Mouse (Mus musculus): ENCODE measurements around the gene Phf21a.

Gene Phf21a

DNA sequence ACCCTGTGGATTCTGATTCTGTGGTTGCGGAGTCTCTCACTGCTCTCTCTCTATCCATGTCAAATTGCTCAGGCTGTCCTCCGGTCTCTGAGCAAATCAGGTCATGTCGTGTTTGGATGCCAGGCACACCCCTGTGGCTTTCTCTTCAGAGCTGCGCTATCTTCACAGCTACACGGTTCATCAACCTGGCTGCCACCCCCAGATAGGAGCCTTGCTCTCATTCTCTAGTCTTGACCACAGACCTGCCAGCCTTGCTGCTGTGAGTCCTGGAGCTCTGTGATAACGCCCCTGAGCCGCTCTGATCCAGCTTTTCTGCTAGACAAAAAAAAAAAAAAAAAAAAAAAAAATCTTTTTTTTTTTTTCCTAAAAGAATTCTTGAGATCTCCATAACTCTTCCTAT, 81.3 kb downstream of the Phf21a start:
- DNase-seq (ENCODE audit: extremely low read depth, insufficient read length, low spot score): no peak

DNA sequence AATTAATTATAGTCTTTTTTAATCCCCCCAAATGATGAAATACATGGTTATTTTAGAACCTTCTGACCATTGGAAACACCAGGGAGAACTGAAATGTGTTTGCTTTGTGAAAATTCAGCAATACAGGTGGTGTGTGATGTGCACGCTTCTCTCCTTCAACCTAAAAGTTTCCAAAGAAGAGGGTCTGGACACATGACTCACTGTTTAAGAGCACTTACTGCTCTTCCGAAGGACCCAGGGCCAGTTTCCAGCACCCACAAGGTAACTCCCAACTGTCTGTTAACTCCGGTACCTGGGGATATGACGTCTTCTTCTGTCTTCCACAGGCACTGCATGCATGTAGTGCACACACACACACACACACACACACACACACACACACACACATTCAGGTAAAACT, 82.1 kb downstream of the Phf21a start:
- no peak for DNase-seq (ENCODE audit: extremely low read depth, insufficient read length, low spot score)

DNA sequence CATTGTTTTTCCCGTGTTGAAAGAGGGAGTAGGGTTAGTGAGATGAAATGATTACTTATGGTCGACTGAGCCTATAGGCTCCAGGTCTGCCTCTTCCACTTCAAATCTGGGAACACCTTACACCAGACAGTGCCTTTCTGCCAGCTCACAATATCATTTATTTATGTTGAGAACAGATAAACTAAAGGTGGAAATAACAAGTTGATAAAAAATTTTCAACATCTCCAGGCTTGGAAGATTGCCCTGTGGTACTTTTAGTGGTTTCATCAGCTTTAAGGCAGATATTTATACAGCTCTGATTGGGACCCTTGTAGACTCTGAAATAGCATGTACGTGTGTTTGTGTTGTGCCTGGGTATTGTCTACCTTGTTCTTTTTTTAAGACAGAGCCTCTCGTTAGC, 83.4 kb downstream of the Phf21a start:
- no peak for DNase-seq (ENCODE audit: extremely low read depth, insufficient read length, low spot score)

DNA sequence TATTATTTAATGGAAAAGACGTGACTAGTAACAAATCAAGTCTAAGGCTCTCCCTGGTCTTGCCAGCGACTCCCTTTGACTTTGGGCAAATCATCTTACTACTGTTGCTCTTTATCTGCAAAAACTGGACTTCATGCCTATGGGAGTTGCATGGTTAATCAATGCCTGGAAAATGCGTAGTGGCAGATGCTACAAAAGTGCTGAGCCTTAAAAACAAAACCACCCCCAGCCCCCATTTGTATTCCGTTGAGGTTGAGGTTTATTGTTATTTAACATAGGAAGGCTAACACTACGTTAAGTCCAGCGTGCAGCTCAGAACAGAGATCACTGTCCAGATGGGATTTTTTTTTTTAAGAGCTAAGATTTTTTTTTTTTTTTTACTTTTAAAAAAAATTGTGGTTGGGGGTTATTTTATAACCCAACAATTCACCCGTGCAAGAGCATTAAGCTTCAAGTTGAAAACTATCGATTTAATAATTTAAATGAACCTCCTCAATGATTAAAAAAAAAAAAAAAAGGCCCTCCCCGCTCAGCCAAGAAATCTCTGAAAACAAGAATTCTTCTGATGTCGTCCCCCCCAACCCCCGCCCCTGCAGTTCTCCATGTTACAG, 89.3 kb downstream of the Phf21a start:
- no peak for DNase-seq (ENCODE audit: extremely low read depth, insufficient read length, low spot score)

DNA sequence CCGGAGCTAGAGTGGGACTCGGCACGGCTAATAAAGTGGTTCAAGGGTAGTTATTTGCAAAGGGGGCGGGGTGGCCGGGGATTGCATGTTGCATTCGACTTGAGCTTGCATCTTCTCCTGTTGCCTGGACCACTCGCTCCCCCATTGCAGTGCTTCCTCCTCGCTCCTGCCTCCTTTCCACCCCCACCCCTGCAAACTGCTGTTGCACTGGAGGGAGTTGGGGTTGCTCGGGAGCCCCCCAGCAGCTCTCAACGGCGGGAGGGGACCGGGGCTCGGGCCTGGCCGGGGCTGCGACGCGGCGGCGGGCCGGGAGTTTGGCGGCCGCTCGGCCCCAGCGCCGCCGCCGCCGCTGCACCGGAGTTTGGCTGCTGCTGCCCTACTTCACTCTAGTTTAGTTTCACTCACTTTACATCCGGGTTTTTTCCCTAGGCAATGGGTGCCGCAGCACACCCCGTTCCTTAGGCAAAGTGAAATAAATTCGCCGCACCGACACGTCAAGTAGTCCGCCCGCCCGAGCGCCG, 90.1 kb downstream of the Phf21a start:
- peak; percentile 69 for DNase-seq (ENCODE audit: extremely low read depth, insufficient read length, low spot score)

DNA sequence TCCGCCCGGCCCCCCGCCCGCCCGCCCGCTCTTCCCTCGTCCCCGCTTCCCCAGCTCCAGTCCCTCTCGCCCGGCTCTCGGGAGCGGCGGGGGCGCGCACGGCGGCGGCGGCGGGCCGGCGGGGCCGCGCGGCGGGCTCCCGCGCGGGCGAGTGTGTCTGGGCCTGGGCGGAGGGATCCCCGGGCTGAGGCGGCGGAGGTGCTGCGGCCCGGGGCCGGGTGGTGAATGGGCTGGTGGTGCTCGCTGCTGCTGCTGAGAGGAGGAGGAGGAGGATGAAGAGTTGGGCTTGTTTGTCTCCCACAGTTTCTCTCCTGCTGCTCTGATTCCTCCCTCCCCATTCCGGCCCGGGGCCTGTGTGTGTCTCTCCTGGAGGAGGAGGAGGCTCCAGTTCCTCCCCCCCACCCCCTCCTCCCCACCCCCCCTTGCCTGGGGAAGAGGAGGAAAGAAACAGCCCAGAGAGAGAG, 90.7 kb downstream of the Phf21a start:
- DNase-seq (ENCODE audit: extremely low read depth, insufficient read length, low spot score): peak; percentile 87

DNA sequence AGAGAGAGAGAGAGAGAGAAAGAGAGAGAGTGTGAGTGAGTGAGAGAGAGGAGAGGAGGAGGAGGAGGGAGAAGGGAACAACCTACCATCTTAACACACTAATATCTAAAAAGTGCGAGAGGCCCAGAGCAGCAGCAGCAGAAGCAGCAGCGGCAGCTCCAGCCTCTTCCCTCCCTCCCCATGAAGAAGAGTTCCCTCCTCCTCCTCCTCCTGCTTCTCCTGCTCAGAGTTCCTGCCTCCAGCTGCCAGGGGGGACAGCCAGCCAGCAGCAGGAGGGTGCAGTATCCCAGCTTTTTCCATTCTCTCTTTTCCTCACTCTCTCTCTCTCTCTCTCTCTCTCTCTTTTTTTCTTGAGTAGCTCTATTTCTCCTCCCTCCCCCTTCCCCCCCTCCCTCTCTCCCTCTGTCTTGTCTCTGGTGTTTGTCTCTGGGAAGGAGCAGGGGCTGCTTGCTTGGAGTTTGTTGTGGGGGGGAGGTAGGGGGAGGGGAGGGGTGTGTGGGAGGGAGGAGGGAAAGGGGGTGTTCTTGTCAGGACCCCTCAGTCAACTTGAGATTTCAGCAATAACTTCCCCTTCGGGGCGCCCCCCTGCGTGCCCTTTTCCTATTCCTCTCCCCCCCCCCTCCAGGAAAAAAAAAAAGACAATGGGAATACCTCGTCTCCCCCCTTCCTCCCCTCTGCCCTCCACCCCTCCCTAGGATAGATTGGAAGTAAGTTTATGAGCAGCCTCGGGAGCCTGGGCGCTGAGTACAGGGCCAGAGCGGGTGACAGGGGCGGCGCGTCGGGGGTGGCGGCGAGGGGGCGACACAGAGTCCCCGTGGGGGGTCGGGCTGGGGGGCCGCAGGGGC, 91.4 kb downstream of the Phf21a start:
- DNase-seq (ENCODE audit: extremely low read depth, insufficient read length, low spot score): no peak

DNA sequence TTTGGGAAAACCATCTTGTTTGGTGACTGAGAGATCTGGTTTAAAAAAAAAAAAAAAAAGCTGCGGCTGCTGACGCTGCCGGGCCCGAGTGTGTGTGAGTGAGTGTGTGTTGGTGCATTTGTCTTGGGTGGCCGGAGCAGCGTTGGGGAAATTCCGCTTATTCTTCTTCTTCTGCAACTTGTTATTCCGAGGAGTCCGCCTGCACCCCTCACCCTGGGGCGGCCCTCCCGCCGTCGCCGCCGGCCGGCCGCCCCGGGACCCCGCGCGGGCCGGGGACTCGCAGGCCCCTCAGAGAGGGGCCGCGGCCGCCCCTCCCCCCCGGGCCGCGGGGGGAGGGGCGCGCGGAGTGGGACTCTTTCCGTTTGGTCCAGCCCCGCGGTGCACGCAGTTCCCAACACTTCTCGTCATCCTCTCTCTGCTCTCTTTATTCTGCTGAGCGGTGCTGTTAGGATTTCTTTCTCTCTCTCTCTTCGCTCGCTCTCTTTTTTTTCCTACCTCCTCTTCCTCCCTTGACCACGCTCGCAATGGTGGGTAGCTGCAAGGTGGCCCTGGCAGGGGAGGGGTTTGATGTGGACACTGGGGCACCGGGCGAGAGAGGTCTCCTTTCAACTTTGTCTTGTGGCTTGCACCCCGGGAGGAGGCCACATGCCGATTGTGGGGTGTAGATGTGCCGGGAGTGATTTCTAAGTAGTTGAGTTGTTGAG, 92.3 kb downstream of the Phf21a start:
- peak; percentile 68 for DNase-seq (ENCODE audit: extremely low read depth, insufficient read length, low spot score)

DNA sequence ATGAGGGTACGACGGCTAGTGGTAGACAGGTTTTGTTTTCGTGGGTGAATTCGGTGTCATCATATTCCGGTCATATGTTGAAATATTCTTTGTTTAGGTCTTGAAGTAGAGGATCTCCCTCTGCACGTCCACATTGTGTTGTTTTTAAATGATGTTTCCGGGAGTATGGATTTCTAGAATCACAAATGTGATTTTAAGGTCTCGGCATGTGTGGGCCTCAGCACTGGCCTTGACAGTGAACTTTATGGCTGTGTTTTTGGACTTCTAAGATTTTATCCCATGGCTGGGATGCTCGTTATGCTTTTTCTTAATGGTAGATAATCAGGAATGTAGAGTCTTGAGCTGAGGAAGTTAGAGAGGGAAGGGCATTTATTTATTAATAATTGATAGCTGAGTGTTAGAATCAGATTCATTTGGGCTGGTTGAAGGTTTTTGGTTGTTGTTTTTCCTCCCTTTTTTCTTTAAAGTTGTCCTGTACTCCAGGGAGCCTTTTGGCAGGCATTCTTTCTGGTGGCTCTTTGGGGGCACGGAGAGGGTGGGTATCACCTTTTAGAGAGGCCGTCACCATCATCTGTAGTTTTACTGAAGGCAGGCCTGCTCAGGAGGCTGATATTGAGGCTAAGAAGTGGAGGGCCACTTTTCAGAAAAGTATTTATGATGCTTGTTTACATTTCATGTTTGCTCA, 93.0 kb downstream of the Phf21a start:
- no peak for DNase-seq (ENCODE audit: extremely low read depth, insufficient read length, low spot score)

DNA sequence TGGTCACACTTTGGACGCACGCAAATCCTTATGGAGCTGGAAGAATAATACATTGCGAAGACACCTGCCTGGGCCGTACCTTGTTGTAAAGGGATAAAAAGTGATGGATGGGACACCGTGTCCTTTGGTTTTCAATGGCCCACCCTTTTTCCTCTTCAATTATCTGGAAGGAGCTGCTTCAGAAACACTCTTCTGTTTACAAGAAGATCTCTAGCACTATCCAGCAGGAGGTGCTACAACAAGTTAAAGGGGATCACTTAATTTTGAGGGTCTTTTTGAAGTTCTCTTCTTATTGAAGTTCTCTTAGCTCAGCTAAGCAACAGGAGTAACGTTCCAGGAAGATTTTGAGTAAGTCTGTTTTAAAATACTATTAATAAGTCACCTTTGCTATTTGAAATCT, 94.1 kb downstream of the Phf21a start:
- no peak for DNase-seq (ENCODE audit: extremely low read depth, insufficient read length, low spot score)

DNA sequence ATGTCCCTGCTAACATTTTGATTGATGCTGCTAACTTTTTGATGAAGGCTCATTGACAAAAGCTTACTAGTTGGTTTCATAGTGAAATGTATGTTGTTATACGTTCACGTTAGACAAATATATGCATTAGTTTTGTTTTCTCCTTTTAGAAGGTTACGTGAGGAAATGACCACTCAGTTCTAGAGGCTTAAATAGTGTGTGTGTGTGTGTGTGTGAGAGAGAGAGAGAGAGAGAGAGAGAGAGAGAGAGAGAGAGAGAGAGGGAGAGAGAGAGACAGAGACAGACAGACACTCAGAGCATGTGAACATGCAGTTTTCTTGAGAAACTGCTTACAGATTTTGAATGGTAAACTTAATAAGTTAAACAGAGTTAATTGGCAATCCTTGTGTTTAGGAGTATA, 95.8 kb downstream of the Phf21a start:
- DNase-seq (ENCODE audit: extremely low read depth, insufficient read length, low spot score): no peak

DNA sequence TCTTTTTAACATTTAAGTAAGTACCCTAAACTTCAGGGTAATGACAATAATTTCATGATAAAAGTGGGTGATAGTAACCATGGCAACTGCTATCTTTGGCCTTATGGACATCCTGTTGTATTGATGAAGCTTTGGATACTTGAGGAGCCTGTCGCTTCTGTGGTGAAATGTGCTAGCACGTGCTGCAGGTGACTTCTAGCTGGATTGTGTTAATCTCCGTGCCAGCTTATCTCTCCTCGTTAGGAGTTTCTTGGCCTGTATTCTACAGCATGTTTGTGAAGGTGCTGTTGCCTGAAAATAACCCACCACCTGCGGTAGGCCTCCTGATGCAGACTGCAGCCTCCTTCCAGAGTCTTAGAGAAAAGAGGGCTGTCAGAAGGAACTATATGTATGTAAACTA, 98.0 kb downstream of the Phf21a start:
- DNase-seq (ENCODE audit: extremely low read depth, insufficient read length, low spot score): no peak

DNA sequence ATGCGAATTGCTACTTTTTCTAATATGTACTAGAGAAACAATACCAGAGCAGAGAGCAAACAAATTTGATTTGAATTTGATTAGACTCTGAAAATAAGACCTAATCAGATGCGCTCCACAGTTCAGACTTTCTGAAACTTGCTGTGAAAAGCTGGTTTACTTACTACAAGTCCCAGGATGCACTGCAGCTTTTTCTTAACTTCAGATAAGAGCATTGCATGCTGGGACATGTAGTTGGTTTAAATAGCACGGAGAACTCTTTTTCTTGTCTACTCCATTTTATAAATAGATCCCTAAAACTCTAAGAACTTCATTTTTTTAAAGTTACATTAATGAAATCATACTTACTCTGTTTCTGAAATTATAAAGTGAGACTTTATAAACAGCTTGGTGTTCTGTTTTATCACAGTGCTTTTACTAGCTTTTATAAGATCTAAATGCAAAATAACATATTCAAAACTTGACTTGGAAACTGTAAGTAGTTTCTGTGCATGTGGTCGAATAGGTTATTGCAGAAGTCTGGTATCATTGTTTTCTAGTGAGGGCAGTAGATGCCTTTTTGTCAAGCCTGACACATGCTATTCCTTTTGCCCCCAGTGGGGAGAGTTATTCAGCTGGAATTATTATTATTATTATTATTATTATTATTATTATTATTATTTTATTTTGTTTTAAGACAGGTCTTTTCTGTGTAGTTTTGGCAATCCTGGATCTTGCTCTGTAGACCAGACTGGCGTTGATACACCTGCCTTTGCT, 99.1 kb downstream of the Phf21a start:
- DNase-seq (ENCODE audit: extremely low read depth, insufficient read length, low spot score): peak; percentile 13

DNA sequence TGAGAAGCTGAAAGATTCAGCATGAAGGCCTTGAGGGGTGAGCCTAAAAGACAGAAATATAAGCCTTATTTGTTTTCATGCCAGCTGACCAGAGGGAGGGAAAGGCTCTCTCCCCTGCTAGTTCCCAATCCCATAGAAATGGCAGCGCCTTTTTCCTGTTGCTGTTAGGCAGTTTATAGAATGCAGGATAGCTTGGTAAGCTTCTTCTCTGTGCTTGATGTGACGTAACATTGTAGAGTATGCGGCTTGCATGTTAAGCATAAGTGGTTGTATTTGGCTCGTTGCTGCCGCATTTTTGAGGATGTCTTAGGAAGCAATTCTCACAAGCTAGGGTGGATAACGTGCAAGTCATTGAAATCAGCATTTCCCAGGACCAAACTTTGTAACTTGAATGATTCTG, 105.2 kb downstream of the Phf21a start:
- no peak for DNase-seq (ENCODE audit: extremely low read depth, insufficient read length, low spot score)

DNA sequence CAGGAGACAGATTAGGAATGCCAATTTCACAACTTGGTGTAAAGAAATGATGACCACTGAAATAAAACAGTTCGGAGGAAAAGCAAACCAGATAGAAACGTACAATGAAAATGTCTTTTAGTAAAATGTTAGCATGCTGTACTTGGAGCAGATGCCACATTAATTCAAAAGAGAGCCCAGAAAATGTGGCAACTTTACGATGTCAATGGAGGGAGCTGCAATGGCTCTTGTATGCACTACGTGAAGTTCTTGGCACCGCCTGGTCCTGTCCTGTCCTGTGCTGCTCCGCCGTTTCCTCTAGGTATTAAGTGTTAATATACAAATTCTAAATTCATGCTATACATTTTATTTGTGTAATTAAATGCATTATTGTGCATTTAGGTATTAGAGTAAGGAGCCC, 105.8 kb downstream of the Phf21a start:
- no peak for DNase-seq (ENCODE audit: extremely low read depth, insufficient read length, low spot score)

DNA sequence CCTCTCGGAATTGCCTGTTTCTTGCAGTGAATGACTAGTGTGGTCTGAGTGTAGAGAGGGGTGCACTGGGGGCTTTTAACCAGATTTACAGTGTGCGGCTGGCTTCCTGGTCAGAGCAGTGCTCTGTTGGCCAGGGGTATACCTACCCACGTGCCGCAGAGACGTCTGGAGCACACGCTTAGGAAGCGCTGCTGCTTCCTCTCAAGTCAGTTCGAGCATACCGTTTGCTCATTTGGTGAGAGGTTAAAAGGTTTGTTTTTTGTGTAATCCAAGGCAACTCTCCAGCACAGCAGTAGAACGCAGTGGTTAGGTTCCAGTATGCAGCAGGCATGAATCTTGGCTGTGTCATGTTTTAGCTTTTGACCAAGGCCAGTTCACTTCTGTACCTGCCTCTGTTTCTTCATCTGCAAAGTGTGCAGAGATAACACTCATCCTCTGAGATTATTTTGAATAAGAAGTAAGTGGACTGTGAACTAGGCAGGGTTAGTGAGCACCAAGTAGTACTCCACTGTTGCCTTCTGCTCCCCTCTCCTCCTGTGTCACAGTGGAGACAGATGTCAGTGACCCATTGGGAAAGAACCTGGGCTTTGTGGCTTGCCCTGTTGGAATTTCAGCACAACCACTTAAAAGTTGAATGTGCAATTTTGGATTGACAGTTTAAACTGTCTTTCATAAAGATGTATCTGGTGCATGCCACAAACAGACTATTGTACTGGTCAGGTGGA, 106.8 kb downstream of the Phf21a start:
- DNase-seq (ENCODE audit: extremely low read depth, insufficient read length, low spot score): no peak

DNA sequence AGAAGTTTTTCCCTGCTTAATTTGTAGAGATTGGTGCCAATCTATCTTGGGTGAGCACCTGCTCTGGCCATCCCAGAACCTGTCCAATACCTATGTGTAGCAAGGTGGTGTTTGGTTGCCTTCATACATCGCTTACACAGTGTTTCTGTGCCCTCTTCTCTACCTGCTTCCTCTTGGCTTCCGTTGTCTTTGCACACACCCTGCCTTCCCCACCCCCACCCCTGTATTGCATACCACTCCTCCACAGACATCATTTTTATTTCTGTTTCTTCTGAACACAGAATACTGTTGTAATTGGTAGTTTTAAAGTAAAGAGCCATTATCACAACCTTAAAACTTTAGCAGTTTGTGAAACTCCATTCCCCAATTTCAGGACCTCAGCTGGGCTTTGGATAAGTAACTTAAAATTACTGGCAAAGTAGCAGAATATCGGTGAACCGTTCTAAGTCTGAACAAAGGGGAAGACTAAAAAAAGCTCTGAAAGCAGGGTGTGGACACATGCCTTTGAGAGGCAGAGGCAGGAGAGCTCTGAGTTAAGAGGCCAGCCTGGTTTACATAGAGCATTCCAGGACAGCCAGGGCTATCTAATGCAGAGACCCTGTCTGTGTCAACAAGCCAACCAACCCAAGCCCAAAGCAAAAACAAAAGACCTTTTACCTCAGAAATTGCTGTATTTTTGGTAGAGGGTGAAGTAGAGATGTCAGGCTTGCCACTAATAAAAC, 109.6 kb downstream of the Phf21a start:
- no peak for DNase-seq (ENCODE audit: extremely low read depth, insufficient read length, low spot score)

DNA sequence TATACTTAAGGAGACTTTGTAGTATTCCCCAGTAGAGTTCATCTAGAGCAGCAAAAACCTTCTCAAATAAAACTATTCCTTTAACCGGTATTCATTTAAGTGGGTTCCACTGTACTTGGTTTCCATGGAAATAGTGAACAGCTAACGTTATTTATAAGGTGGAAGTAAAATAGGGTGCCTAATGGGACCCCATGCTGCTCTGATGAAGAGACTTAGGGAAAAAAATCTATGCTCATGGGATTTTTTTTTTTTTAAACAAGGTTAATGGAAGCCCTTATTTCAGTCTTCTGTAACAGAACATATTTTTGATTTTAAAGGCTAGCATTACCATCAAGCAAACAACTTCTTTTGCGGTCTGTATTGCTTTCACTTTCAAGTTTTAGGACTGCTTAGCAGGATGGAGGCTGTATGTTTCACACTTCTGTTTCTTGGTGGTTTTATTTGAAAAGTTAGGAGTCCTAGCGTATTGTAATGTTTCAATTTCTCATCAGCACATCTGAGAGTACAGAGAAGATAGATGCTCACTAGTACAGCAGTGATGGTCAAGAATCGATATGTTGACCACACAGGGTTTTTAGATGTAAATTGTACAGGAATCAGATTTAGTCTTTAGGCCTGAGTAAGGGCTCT, 112.2 kb downstream of the Phf21a start:
- DNase-seq (ENCODE audit: extremely low read depth, insufficient read length, low spot score): no peak

Data from 3134 (cell line).